Mouse (Mus musculus) heart, embryonic 11.5 days (tissue): ENCODE measurements around the gene Atp6ap1l. TPM values are rescaled to one million over a fixed set of nuclear protein-coding genes. Genes with fewer than 3 reads are reported as not detected.
A peak's percentile ranks its signal among the peaks of the same experiment; 100 is the strongest.

Experiments
- ATAC-seq: fragments of 200-750 bp; cut with Nextera tagmentation; replicated peaks from 2 replicates; pipeline ENCODE4 v1.8.0; 2017; ENCODE audit warnings: moderate library complexity; ENCODE audit not compliant: insufficient number of reproducible peaks, low FRiP score, low TSS enrichment
- H3K27ac ChIP-seq: fragments of 300-500 bp; sonication (generic); 2 replicates; pipeline ENCODE4 v1.5.1; 2014; ENCODE audit warnings: mild to moderate bottlenecking, low read depth, low read length
- H3K27me3 ChIP-seq: fragments of 300-500 bp; sonication (generic); 2 replicates; pipeline ENCODE4 v1.6.1; 2014; ENCODE audit warnings: mild to moderate bottlenecking, low read length, mixed read lengths; ENCODE audit not compliant: control insufficient read depth, insufficient read depth
- H3K36me3 ChIP-seq: fragments of 300-500 bp; sonication (generic); 2 replicates; pipeline ENCODE4 v1.6.1; 2014; ENCODE audit warnings: mild to moderate bottlenecking, low read length, moderate library complexity, mixed read lengths; ENCODE audit not compliant: control insufficient read depth, insufficient read depth
- H3K4me1 ChIP-seq: fragments of 300-500 bp; sonication (generic); 2 replicates; pipeline ENCODE4 v1.6.1; 2014; ENCODE audit warnings: low read length; ENCODE audit not compliant: control insufficient read depth, insufficient read depth
- H3K4me2 ChIP-seq: fragments of 300-500 bp; sonication (generic); 2 replicates; pipeline ENCODE4 v1.6.1; 2014; ENCODE audit warnings: mild to moderate bottlenecking, moderate library complexity
- H3K4me3 ChIP-seq: fragments of 300-500 bp; sonication (generic); 2 replicates; pipeline ENCODE4 v1.5.1; 2014; ENCODE audit warnings: low read depth, low read length
- H3K9ac ChIP-seq: fragments of 300-500 bp; sonication (generic); 2 replicates; pipeline ENCODE4 v1.6.1; 2014; ENCODE audit warnings: mild to moderate bottlenecking, low read depth, low read length, moderate library complexity
- H3K9me3 ChIP-seq: fragments of 300-500 bp; sonication (generic); replicated peaks from 2 replicates; pipeline ENCODE4 v1.6.1; 2016; ENCODE audit warnings: low read length; ENCODE audit not compliant: control insufficient read depth
- WGBS: fragments of 180-500 bp; shearing (Covaris S2); extraction: QIAGEN DNeasy Blood & Tissue Kit; methylation state at CpG from one replicate; pipeline ENCODE4 v1.1.7; 2014; ENCODE audit not compliant: insufficient replicate concordance; 5-methylcytosine and 5-hydroxymethylcytosine counted together
- polyA plus RNA-seq: library from polyadenylated mRNA; unstranded; fragments of >200 nt; fragmentation: Nextera tagmentation; extraction: Ambion mirVana; gene quantifications from 2 replicates; pipeline ENCODE4 v1.2.1, GENCODE M21; 2014

The Atp6ap1l gene
- polyA plus RNA-seq, 1 experiment from 2014 or later, result 0.24 TPM

DNA sequence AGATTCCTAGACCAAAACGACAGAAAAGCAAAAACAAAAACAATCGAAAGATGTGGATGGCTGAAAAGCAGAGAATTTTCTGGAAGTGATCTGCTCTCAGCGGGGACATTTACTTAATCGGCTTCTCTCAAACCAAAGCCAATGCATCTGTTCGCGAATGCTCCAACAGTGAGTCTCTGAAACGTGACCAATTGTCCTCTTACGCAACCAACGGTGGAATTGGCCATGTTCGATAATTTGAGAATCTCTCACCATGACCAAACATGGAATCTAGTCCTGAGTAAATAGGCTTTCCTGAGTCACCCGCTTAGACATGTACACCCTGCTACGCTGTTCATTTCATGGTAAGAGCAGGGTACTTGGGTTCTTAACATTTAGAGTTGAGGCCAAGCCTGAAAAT is 8.3 kb downstream of the Atp6ap1l start:
- H3K27me3 ChIP-seq, result no peaks in the 10 kb centered on the region
- H3K27ac ChIP-seq, result no peak overlapping the region
- H3K4me1 ChIP-seq, result no peaks in the 10 kb centered on the region
- no peaks in the 10 kb centered on the region for H3K36me3 ChIP-seq
- WGBS, result 87% methylated on average over 12 of the region's 12 CpGs
- no peak overlapping the region for H3K4me3 ChIP-seq
- H3K9ac ChIP-seq, result no peak overlapping the region
- H3K9me3 ChIP-seq, result no peaks in the 10 kb centered on the region; the same call in 1 of the 2 replicates
- no peak for ATAC-seq
- H3K4me2 ChIP-seq, result no peak overlapping the region

DNA sequence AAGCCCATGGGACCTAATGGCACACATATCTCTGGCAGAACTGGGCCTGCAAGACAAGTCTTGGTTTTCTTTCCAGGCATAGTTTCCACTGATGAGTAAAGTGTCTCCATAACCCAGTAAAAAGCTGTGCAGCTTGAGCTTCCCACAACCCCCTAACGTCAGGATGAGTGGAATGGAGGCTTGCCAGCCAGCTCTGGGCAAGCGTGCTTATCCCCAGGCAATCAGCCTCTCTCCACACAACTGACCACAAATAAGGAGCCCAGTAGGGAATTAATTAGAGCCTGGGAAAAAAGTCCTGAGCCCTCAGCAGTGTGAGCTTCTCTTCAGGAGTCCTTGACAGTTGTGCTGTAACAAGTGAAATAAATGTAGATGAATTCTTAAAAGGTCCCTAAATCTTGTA is 9.1 kb downstream of the Atp6ap1l start:
- Histone ChIP-seq H3K36me3 (no peaks in the 10 kb centered on the region), H3K4me3 (no peak overlapping the region), H3K27me3 (no peaks in the 10 kb centered on the region), H3K9ac (no peak overlapping the region), H3K27ac (no peak overlapping the region), H3K4me1 (no peaks in the 10 kb centered on the region), H3K4me2 (no peak overlapping the region), H3K9me3 (no peaks in the 10 kb centered on the region; the same call in 1 of the 2 replicates)
- no peak for ATAC-seq
- 33% methylated on average over 2 of the region's 2 CpGs for WGBS

DNA sequence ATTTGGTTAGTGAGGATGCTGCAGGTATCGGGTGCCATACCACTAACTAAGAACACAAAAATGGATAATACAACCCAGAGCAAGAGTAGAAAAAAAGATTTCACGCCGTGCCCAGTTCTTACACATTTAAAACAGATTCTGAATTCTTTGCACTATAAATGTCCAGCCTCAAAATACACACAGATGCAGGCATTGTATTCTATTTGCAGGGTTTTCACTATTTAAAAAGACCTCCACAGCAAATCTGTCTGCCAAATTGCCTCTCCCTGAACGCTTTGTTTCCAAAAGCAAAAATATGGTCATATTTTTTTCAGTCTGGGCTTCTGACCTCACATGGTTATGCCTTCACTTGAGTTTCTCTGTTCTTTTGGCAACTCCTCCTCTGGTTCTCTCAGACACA is 10.3 kb downstream of the Atp6ap1l start:
- Histone ChIP-seq H3K9ac (no peak overlapping the region), H3K4me3 (no peak overlapping the region), H3K9me3 (no peaks in the 10 kb centered on the region; the same call in 1 of the 2 replicates), H3K4me2 (no peak overlapping the region), H3K36me3 (no peaks in the 10 kb centered on the region), H3K4me1 (no peaks in the 10 kb centered on the region), H3K27ac (no peak overlapping the region), H3K27me3 (no peaks in the 10 kb centered on the region)
- no peak for ATAC-seq
- WGBS, result 92% methylated on average over 4 of the region's 4 CpGs

DNA sequence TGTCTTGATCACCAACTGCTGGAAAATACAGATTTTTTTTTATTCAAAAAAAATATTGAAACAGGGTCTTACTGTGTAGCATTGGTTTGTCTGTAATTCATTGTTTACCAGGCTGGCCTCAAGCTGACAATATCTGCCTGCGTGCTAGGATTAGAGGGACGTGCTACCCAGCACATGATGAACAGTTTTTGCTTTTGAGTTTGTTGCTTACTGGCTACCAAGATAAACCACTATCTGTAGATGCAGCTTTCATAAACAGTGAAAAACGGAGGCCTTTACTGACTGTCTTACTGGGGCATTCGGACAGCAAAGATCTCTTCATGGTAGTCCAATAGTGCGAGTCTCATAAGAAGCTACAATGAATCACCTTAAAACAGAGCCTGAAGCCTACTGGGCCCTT is 15.0 kb downstream of the Atp6ap1l start:
- Histone ChIP-seq H3K9ac (no peak overlapping the region), H3K36me3 (no peaks in the 10 kb centered on the region), H3K27me3 (no peaks in the 10 kb centered on the region), H3K4me2 (no peak overlapping the region), H3K9me3 (no peaks in the 10 kb centered on the region), H3K4me1 (peaks cover 12% of the 10 kb centered on the region), H3K27ac (no peak overlapping the region), H3K4me3 (no peak overlapping the region)
- ATAC-seq, result no peak
- WGBS, result 74% methylated on average over 5 of the region's 5 CpGs

DNA sequence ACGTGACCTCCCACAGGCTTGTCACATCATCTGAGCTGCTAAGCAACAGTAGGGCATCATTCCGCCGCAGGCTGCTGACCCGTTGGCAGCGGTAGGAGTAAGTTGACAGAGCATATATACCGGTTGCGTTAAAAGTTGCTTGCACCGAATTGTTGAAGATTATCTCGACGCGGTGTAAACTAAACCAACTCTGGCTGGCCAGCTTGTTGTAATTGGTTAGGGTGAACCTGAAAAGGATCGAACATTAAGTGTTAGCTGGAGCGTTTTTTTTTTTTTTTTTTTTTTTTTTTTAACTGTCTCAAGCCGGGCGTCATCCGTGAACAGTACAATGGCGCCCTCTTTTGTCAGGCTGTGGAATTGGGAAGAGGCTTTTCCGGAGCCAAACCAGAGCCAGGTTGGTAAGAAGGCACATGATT is 18.6 kb downstream of the Atp6ap1l start:
- peak; percentile 59; the same call in 1 of the 2 replicates for ATAC-seq
- Histone ChIP-seq H3K27me3 (no peaks in the 10 kb centered on the region), H3K4me2 (peak overlapping the region; percentile 68), H3K9ac (peak overlapping the region; percentile 54; the same call in 1 of the 2 replicates), H3K36me3 (no peaks in the 10 kb centered on the region), H3K27ac (peak overlapping the region; percentile 84), H3K4me1 (peaks cover 14% of the 10 kb centered on the region), H3K4me3 (peak overlapping the region; percentile 34), H3K9me3 (no peaks in the 10 kb centered on the region)
- WGBS, result under 1% methylated on average over 18 of the region's 18 CpGs

DNA sequence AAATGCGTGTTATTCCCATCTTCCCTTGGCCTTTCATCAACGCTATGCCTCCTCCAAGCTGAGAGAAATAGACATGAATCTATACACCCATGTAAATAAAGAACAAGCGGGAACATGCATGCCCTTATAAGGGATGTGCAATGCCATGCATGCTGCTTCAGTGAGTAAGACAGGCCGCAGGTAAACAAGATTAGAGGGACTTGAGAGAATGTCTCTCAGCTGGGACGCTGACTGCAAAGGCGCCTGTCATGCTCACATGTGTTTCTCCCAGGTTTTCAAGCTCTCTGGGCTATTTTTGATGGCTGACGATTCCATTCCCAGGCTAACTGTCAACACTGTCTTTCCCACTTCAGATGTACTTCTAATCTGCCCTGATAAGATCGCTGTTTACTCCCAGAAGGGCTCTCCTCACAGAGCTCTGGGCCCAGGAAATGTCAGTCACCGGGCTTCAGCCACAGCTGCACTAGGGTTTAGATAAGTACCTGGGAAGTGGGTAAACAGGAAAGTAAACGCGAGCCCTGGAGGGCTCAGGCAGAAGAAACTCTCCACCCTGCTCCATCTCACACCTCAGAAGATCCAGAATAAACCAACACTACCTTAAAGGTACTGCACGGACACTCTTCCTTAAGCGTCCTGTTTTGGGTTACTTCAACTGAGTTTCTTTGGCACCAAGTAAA is 19.2 kb downstream of the Atp6ap1l start:
- Histone ChIP-seq H3K9me3 (no peaks in the 10 kb centered on the region), H3K9ac (peak overlapping the region; percentile 54; the same call in 1 of the 2 replicates), H3K4me3 (peak overlapping the region; percentile 34), H3K36me3 (no peaks in the 10 kb centered on the region), H3K4me2 (peak overlapping the region; percentile 68), H3K27me3 (no peaks in the 10 kb centered on the region), H3K4me1 (peaks cover 14% of the 10 kb centered on the region), H3K27ac (peak overlapping the region; percentile 84)
- peak; percentile 79 for ATAC-seq
- WGBS, result 10% methylated on average over 13 of the region's 13 CpGs

DNA sequence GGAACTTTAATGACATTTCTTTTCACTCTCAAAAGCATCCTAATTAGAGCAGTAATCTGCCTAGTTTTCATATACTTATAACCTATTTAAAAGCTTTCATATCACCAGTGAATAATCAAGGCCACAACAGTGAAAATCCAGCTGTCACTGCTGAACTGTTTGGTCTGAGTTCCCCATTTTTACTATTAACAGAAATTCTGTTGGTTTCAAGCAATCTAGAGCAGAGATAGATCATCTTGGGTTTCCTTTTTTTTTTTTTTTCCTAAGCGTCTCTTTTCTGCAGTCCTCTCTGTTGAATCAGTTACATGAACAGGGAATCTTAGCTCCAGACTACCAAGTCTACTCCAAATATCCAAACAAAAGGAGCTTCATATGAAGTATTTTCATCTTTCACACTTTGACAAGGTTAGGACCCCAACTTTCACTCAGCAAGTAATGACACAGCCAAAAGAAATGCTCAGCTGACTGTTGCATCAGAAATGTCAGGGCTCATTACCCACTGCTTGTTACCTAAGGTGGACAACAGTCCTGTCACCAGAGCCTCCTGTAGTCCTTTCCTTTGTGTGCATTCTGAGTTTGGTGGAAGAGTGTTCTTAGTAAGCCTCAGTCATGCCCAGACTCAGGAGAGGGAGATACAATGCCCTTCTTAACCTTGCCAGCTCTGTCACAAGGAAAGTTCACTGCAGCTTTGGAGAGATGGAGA is 23.3 kb downstream of the Atp6ap1l start:
- Histone ChIP-seq H3K4me3 (no peak overlapping the region), H3K4me2 (no peak overlapping the region), H3K9me3 (no peaks in the 10 kb centered on the region), H3K27ac (no peak overlapping the region), H3K36me3 (no peaks in the 10 kb centered on the region), H3K27me3 (no peaks in the 10 kb centered on the region), H3K4me1 (peaks cover 14% of the 10 kb centered on the region), H3K9ac (no peak overlapping the region)
- ATAC-seq, result no peak
- whole genome bisulfite sequencing, result 58% methylated on average over 1 of the region's 1 CpGs

DNA sequence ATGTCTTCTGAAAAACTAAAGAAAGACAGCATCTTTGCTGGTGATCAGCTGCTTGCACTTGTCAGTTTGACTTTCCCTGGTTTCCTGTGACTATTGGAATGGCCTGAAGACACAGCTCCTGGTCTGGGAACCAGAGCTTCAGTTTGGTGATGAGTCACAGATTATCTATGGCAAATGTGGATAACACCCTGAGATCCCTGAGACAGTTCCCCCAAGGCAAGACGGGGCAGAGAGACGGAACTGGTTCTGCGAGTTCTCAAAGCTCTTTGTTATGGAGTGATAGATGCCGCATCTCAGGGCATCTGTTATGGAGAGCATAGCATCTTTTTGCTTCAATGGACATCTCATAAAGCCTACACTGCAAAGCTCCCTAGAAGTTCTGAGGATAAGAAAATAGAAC is 33.6 kb downstream of the Atp6ap1l start:
- ATAC-seq, result no peak
- Histone ChIP-seq H3K4me2 (no peak overlapping the region), H3K27me3 (no peaks in the 10 kb centered on the region), H3K9me3 (no peaks in the 10 kb centered on the region), H3K36me3 (no peaks in the 10 kb centered on the region), H3K27ac (no peak overlapping the region), H3K9ac (no peak overlapping the region), H3K4me3 (no peak overlapping the region), H3K4me1 (no peaks in the 10 kb centered on the region)
- WGBS, result 46% methylated on average over 4 of the region's 4 CpGs
